Mouse (Mus musculus) forebrain, embryonic 15.5 days (tissue): ENCODE measurements around the gene Hspb8. TPM values are rescaled to one million over a fixed set of nuclear protein-coding genes. Genes with fewer than 3 reads are reported as not detected.

ENCODE experiments used
- ATAC-seq: fragments of 200-750 bp; cut with Nextera tagmentation; replicated peaks from 2 replicates; pipeline ENCODE4 v1.8.0; 2017; ENCODE audit warnings: mild to moderate bottlenecking, moderate TSS enrichment, moderate library complexity
- H3K27ac ChIP-seq: fragments of 300-500 bp; sonication (generic); replicated peaks from 2 replicates; pipeline ENCODE4 v1.5.1; 2015; ENCODE audit warnings: mild to moderate bottlenecking, inconsistent platforms
- H3K27me3 ChIP-seq: fragments of 300-500 bp; sonication (generic); 2 replicates; pipeline ENCODE4 v1.6.1; 2015; ENCODE audit warnings: inconsistent platforms
- H3K36me3 ChIP-seq: fragments of 300-500 bp; sonication (generic); 2 replicates; pipeline ENCODE4 v1.6.1; 2015; ENCODE audit warnings: mild to moderate bottlenecking, inconsistent platforms
- H3K4me1 ChIP-seq: fragments of 300-500 bp; sonication (generic); 2 replicates; pipeline ENCODE4 v1.6.1; 2015; ENCODE audit warnings: inconsistent platforms
- H3K4me2 ChIP-seq: fragments of 300-500 bp; sonication (generic); replicated peaks from 2 replicates; pipeline ENCODE4 v1.6.1; 2015; ENCODE audit warnings: mild to moderate bottlenecking, inconsistent platforms
- H3K4me3 ChIP-seq: fragments of 300-500 bp; sonication (generic); 2 replicates; pipeline ENCODE4 v1.5.1; 2015; ENCODE audit warnings: mild to moderate bottlenecking, inconsistent platforms
- H3K9ac ChIP-seq: fragments of 300-500 bp; sonication (generic); replicated peaks from 2 replicates; pipeline ENCODE4 v1.6.1; 2015; ENCODE audit warnings: mild to moderate bottlenecking, inconsistent platforms
- H3K9me3 ChIP-seq: fragments of 300-500 bp; sonication (generic); 2 replicates; pipeline ENCODE4 v1.6.1; 2016; ENCODE audit warnings: inconsistent platforms
- WGBS: fragments of 180-500 bp; shearing (Covaris S2); methylation state at CpG from one replicate; pipeline ENCODE4 v1.1.7; 2015; ENCODE audit warnings: mixed read lengths; 5-methylcytosine and 5-hydroxymethylcytosine counted together
- polyA plus RNA-seq: library from polyadenylated mRNA; unstranded; fragments of >200 nt; fragmentation: Nextera tagmentation; extraction: Ambion mirVana; gene quantifications from 2 replicates; pipeline ENCODE4 v1.2.1, GENCODE M21; 2015

The Hspb8 gene
- polyA plus RNA-seq, 1 experiment from 2014 or later = 5.6 TPM

GRCm38 (mm10) chr5:116381217-116381616, 41.4 kb downstream of the Hspb8 start:
- Histone ChIP-seq H3K9me3 (no peaks in the 10 kb centered on the region), H3K4me2 (no peak overlapping the region), H3K4me1 (peaks cover 11% of the 10 kb centered on the region), H3K27ac (no peak overlapping the region), H3K36me3 (no peaks in the 10 kb centered on the region), H3K4me3 (no peak overlapping the region), H3K9ac (no peak overlapping the region), H3K27me3 (no peaks in the 10 kb centered on the region)
- ATAC-seq = no peak
- WGBS = 90% methylated on average over 15 of the region's 15 CpGs

- H3K27ac ChIP-seq = no peak overlapping the region
- H3K36me3 ChIP-seq = no peaks in the 10 kb centered on the region
- 82% methylated on average over 7 of the region's 7 CpGs for WGBS
Measured at GRCm38 (mm10) chr5:116380384-116380783, 42.3 kb downstream of the Hspb8 start.

GRCm38 (mm10) chr5:116378872-116379271, 43.8 kb downstream of the Hspb8 start:
- 40% methylated on average over 5 of the region's 5 CpGs for WGBS
- no peak overlapping the region for H3K27ac ChIP-seq

More at GRCm38 (mm10) chr5:116380384-116380783, 42.3 kb downstream of the Hspb8 start:
- H3K4me1 ChIP-seq = peaks cover 11% of the 10 kb centered on the region
- no peak overlapping the region for H3K4me2 ChIP-seq
- H3K9me3 ChIP-seq = no peaks in the 10 kb centered on the region
- no peak overlapping the region for H3K4me3 ChIP-seq
- H3K9ac ChIP-seq = no peak overlapping the region
- H3K27me3 ChIP-seq = no peaks in the 10 kb centered on the region
- no peak for ATAC-seq

GRCm38 (mm10) chr5:116367923-116368322, 54.7 kb downstream of the Hspb8 start:
- Histone ChIP-seq H3K27me3 (no peaks in the 10 kb centered on the region), H3K9me3 (no peaks in the 10 kb centered on the region), H3K4me2 (no peak overlapping the region), H3K4me1 (no peaks in the 10 kb centered on the region), H3K27ac (no peak overlapping the region), H3K9ac (no peak overlapping the region), H3K4me3 (no peak overlapping the region), H3K36me3 (no peaks in the 10 kb centered on the region)
- ATAC-seq = no peak
- WGBS = 67% methylated on average over 9 of the region's 9 CpGs

More at GRCm38 (mm10) chr5:116378872-116379271, 43.8 kb downstream of the Hspb8 start:
- H3K36me3 ChIP-seq = no peaks in the 10 kb centered on the region
- no peak overlapping the region for H3K4me3 ChIP-seq
- H3K9ac ChIP-seq = no peak overlapping the region
- no peaks in the 10 kb centered on the region for H3K9me3 ChIP-seq
- no peak for ATAC-seq
- peaks cover 11% of the 10 kb centered on the region for H3K4me1 ChIP-seq
- no peak overlapping the region for H3K4me2 ChIP-seq
- H3K27me3 ChIP-seq = no peaks in the 10 kb centered on the region

- Histone ChIP-seq H3K4me3 (no peak overlapping the region), H3K4me1 (no peaks in the 10 kb centered on the region), H3K27me3 (no peaks in the 10 kb centered on the region), H3K27ac (no peak overlapping the region), H3K4me2 (no peak overlapping the region), H3K36me3 (no peaks in the 10 kb centered on the region), H3K9me3 (no peaks in the 10 kb centered on the region), H3K9ac (no peak overlapping the region)
- ATAC-seq = no peak
- WGBS = 88% methylated on average over 20 of the region's 20 CpGs
Measured at GRCm38 (mm10) chr5:116366889-116367682, 55.6 kb downstream of the Hspb8 start.

GRCm38 (mm10) chr5:116361342-116361741, 61.3 kb downstream of the Hspb8 start:
- WGBS = 74% methylated on average over 6 of the region's 6 CpGs
- Histone ChIP-seq H3K27me3 (no peaks in the 10 kb centered on the region), H3K9ac (no peak overlapping the region), H3K36me3 (no peaks in the 10 kb centered on the region), H3K27ac (no peak overlapping the region), H3K4me2 (no peak overlapping the region), H3K4me1 (no peaks in the 10 kb centered on the region), H3K9me3 (no peaks in the 10 kb centered on the region), H3K4me3 (no peak overlapping the region)
- ATAC-seq = no peak

GRCm38 (mm10) chr5:116360751-116361150, 61.9 kb downstream of the Hspb8 start:
- no peak for ATAC-seq
- 80% methylated on average over 4 of the region's 4 CpGs for WGBS

More at GRCm38 (mm10) chr5:116360751-116361150, 61.9 kb downstream of the Hspb8 start:
- H3K4me3 ChIP-seq = no peak overlapping the region
- no peaks in the 10 kb centered on the region for H3K9me3 ChIP-seq
- no peaks in the 10 kb centered on the region for H3K36me3 ChIP-seq
- no peak overlapping the region for H3K4me2 ChIP-seq
- no peaks in the 10 kb centered on the region for H3K4me1 ChIP-seq
- no peak overlapping the region for H3K27ac ChIP-seq
- no peak overlapping the region for H3K9ac ChIP-seq
- H3K27me3 ChIP-seq = no peaks in the 10 kb centered on the region

Other genes with a start within 250 kb of the Hspb8 start
- gene Ccdc60, start 133.9 kb downstream of the Hspb8 start, polyA plus RNA-seq = 0.64 and 1.7 TPM in 2 replicates
- gene Srrm4, start 169.0 kb upstream of the Hspb8 start, polyA plus RNA-seq = 32.7 and 34.4 TPM in 2 replicates